Mouse (Mus musculus) heart, postnatal 10 days (tissue): Measurements from ENCODE around the gene Enc1. TPM values are rescaled to one million over a fixed set of nuclear protein-coding genes. Genes with fewer than 3 reads are reported as not detected.

Experiments used
- DNase-seq, 2 experiments: peaks; one replicate each; pipeline ENCODE4 v3.0.0; 2021
- intact Hi-C: fragments of 180-260 bp; cut with DNase I; formaldehyde crosslinking; loops from one replicate; pipeline ENCODE4 v1.15.1; 2025
- total RNA-seq, 2 experiments: library from RNA; stranded (reverse); gene quantifications; 2 replicates each; pipeline ENCODE4 v1.2.3; 2021

Enc1 gene
- total RNA-seq, 2 experiments from 2014 or later = 11.8 to 16.2 TPM

DNA sequence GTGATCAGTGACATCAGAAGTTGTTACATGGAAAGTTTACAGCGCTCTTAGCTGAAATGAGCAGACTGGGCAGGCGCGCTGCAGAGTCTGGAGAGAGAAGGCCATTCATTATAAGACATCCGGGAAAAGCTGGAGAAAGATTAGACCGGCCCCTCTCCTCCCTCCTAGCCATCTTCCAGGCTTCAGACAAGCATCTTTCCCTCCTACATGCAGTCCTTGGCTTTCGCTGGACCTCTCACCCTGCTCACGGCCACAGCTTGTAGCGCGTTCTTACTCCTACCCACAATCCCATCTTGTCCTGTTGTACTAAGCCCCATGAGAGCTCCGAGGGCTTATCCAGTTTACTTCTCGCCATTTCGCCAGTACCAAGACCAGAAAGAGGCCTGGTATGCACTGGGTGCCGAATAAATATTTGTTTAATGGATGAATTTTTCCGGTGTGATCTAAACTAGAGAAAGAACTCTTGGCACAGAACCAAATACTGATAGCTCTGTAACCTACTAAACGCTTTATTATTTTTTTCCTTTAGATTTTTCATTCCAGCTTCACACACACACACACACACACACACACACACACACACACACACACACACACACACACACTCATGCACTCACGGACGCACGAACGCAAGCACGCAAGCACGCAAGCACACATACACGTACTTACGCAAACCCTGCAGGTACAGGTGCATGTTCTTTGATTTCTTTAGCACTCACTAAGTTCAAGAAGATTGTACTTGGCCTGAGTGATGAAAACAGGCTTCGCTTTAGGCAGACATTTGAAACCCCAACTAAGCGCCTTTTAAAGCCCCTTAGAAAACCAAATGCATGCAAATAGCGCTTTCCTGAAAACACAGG, 41.4 kb downstream of the Enc1 start:
- peak; percentile 29 to 33 for DNase-seq
- intact Hi-C loops = no loop called here

DNA sequence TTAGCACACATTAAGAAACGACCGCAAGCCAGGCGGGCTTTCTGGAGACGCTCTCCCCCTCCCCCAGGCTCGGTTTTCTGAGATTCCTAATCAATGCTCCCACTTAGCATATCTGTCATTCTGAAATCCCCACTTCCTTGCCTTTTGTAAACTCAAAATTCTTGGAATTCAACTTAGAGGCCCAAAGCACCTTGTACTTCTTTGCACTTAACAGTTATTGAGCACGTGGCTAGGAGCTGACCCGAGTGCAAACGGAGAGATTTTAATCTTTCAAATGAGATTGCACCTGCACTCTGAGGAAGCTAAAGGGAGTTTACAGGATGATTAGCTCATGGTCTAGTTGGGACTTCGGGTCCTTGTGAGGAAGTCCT, 42.0 kb downstream of the Enc1 start:
- intact Hi-C loops = no loop called here
- DNase-seq = no peak

DNA sequence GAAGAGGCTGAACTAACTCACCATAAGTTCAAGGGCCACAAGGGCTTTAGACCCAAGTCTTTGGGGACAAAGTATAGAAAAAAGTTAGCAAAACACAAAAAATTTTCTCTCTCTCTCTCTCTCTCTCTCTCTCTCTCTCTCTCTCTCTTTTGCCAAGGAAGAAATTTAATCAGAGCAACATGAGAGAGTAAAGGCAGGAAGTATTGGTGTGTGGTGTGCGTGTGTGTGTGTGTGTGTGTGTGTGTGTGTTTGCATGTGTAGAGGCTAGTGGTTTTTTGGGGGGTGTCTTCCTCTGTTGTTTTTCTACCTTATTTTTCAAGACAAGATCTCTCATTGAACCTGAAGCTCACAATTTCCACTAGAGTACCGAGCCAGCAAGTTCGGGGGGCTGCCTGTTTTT, 46.1 kb downstream of the Enc1 start:
- DNase-seq = no peak
- intact Hi-C loops = no loop called here

DNA sequence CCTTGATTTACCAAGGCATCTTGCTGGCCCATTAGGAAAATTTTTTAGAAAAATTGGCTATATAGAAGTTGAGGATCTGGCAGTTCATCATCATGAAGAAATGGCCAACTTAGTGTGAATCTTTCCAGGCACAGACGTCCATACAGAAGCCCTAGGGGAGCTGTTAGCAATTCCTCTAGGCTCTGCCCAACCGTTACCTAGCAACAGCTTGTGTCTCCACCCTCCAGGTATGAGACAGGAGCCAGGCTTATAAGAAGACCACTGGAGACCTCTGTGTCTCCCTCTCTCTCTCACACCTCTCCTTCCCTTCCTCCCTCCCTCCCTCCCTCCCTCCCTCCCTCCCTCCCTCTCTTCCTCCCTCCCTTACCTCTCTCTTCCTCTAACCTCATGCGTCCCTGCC, 49.8 kb downstream of the Enc1 start:
- no peak for DNase-seq
- intact Hi-C loops = no loop called here

DNA sequence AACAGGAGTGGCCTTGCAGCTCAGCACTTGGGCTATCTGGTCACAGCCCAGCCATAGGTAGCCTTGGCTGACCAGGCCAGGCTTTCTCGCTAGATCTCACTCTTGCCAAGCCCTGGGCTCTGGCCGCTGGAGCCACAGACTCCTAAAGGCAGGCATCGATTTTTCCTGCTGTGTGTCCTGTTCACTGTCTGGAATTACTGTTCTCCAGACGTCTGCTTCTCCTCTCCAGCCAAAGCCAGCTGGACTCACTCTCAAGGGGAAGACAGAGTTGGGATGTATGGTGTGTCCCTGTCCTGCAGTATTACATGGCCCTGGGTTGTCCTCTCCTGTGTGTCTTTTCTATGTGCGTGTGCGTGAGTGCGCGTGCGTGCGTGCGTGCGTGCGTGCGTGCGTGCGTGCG, 50.4 kb downstream of the Enc1 start:
- intact Hi-C loops = no loop called here

DNA sequence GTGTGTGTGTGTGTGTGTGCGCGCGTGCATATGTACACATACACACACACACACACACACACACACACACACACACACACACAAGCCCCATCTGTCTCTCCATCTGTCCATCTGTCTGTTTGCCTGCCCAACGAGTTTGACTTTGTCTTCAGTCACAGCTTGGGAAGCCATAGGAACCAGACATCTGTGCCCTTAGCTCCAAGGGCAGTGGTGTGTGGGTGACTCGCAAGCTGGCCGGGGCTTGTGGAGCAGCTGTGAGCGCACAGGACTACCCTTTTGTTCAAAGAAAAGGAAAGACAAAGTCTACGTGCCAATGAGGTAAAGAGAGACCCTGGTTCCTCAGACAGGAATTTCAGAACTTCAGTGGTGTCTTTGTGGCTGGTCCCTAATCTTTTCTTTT, 51.1 kb downstream of the Enc1 start:
- no peak for DNase-seq
- intact Hi-C loops = no loop called here

More for the DNA sequence above, 50.4 kb downstream of the Enc1 start:
- no peak for DNase-seq

DNA sequence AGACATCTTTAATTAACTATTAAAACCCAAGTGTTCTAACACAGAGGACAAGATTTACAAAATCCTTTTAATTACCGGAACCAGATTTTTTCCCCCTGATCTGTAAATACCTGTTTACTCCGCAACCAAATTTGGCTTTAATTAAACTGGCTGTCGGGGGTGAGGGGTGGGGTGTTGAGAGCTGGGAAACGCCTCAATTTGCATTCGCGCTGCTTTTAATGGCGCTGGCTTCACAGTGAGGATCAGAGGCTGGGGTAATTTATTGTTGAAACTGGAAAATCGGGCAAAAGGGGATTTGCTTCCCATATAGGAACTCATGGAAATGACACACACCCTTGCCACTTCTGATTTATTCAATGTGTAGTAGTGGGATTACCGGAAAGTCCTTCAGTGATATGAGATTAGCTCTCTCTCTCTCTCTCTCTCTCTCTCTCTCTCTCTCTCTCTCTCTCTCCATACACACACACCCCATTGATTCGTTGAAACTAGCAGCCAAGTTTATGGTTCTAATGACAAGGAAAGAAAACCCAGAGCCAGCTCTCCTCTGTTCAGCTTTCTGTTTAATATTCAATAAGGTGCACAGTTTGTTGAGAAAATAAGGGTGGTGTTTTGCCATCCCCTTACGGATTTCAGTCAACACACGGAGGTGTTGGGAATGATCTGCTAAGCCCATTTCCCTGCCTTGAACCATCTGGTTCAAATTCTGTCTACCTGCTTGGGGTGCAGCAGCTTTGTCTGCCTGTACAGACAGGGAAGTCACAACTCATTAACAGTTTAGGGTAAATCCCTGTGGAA, 51.7 kb downstream of the Enc1 start:
- intact Hi-C loops = no loop called here
- DNase-seq = no peak

DNA sequence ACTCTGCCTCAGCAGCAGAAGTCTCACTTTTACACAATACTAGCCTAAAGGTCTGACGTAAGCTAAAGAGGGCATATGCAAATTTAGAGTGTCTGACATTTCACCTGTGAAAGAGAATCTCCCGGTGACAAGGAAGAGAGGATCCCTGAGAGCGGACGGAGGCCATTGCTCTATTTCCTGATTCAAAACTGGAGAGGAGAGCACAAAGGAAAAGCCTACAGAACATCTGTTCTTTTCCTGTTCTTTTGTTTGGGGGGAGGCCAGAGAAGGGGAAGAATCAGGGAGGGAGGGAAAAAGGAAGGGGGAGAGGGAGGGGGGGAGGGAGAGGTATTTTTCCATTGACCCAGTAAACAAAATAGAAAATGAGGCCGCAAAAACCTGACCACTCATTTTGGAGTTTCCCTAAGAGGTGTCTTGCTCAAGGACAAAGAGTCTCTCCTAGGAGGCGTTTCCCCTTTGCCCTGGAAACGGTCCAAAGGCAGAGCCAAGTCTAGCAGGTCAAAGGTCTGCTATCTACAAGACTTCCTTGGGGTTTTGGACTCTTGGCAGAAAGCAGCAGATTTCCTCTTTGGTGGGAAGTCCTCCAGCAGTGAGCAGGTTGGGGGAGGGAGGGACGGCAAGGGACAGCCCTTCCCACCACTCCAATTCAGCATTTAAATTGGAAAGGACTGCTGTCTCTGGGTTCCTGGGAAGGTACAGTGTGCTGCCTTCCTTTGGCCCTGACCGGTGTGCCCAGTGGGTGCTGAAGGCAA, 54.4 kb downstream of the Enc1 start:
- intact Hi-C loops = loop anchor here (2.0 kb wide), 1 partner anchor 54 kb away; the partner anchor contains the start of gene Enc1
- peak; percentile 77 to 82 for DNase-seq

DNA sequence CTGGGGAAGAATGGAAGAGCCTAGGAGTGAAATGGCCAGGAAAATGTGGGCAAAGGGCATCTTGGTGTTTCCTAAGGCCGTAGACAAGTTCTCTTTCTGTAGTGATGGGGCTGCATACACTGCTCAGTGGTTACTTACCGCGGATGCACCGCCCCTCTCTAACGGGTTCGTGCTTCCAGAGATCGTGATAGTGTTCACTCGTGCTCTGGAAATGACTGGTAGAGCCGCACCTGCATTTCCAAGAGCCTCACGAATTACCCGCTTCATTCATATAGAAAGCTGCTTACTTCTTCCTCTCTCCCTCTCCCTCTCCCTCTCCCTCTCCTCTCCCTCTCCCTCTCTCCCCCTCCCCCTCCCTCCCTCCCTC, 54.9 kb downstream of the Enc1 start:
- intact Hi-C loops = loop anchor here (2.0 kb wide), 1 partner anchor 55 kb away; the partner anchor contains the start of gene Enc1
- DNase-seq = no peak

DNA sequence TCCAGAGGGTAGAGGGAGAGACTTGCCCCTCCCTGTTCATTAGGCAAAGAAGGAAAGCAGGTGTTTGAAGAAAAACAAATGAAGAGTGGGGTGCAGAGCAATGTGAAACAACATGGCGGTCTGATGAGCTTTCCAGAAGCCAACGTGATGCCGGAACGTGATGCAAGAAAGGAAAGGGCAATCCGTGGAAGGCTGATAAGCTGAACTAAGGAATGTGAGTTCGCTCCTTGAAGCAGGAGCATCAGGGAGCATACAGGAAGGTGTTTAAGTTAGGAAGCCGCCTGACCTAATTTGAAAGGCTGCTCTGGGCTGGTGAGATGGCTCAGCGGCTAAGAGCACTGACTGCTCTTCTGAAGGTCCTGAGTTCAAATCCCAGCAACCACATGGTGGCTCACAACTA, 55.4 kb downstream of the Enc1 start:
- peak in 1 of 2 experiments; percentile 30 for DNase-seq
- intact Hi-C loops = no loop called here

DNA sequence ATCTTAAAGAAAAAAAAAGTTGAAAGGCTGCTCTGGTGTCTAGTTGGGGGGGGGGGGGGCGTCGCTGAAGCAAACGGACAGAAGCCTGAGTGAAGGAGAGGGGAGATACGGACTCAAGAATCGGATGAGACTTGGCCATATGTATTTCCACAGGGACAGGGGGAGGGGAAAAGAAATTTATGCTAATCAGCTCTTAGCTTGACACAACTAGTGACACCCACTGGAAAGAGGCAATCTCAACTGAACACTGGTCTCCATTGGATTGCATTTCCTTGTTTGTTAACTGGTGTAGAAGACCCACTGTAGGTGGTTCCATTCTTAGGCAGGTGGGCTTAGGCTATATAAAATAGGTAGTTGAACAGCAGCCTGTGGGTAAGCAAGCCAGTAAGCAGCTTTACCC, 55.9 kb downstream of the Enc1 start:
- no peak for DNase-seq
- intact Hi-C loops = no loop called here

DNA sequence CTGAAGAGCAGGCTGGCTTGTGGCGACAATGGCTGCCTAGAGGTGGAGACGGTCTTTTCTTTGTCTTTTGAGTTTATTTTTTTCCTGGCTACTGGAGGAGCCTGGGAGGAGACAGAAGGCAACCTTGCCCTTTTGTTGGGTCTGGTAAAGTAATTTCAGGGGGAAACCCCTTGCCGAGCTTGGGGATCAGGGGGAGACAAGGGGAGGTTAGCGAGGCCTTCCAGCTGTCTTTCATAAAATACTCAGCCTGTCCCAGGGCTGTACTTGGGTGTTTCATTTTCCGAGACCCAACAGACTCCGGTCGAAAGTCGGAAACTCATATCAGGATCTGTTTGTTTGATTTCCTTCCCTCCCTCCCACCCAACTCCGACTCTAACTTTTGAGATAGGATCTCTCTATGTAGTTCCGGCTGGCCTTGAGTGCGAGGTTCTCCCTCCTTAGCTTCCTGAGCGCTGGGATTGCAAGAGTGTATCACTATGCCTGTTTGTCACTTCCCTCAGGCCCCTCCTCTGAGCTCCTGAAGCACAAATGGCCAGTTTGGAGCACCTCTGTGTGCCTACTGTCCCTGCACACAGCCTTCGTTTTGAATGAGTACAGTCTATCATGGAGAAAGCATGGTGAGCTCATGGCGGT, 56.6 kb downstream of the Enc1 start:
- no peak for DNase-seq
- intact Hi-C loops = no loop called here

DNA sequence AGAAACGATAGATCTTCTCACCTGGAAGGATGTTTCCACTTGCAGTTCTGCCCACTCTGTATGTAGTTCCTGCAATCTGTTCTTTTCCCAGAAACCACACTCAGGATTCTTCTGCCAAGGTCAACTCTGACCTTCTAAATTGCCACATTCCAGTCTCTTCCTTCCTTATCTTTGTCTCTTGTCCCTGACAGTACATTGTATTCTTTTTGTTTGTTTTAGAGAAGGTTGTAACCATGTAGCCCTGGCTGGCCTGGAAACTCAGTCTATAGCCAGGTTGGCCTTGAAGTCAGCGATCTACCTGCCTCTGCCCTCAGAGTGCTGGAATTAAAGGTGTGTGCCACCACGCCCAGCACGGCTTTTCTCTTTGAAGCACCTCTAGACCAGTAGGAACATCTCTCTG, 58.0 kb downstream of the Enc1 start:
- no peak for DNase-seq
- intact Hi-C loops = no loop called here

DNA sequence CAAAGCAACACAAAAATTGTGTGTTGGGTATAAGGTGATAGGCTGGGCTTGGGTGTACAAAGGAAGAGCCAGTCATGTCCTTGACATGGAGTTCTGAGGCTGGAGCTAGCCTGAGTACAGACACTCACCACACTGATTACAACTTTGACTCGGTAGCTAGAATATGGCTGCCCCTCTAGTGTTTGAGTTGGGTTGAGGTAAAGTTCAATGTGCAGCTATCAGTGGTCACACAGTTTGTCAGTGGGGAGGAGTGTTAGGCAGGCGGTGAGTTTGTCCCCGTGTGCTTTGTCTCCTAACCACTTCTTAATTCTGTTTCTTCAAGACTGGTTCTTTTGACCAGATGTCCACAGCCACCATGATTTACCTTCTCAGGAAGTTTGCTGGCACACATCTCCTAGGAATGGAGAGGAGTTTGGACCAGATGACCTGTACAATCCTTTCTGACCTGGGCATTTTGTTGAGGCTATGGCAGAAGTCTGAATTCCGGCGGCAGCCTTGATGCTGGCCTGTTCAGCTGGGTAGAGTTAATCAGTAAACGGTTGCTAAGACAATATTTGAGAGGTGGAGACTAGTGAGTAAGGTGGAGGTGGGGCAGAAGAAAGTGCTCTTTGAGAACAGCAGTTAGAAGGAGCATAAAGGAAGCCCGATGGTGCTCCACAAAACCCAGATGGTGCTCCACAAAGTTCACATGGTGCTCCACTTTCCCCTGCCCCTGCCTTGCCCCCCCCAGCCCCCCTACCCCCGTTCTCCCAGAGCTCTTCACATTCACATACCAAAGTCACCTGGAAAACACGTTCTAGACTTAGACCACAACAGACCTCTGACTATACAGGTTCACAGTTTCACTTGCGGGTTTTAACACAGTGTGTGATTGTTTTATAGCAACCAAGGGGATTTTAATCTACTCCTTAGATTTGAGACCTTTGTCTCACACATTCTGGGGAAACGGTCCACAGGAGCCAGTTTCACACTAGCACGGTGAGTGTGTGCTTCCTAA, 59.3 kb downstream of the Enc1 start:
- no peak for DNase-seq
- intact Hi-C loops = no loop called here

Other genes starting within 250 kb of the Enc1 start
- gene 1700029F12Rik, start 206.7 kb upstream of the Enc1 start, total RNA-seq = not detected
- gene Fam169a, start 173.8 kb upstream of the Enc1 start, total RNA-seq = under 1 TPM; 0.87 to 0.89 TPM
- gene Gm6169, start 141.9 kb upstream of the Enc1 start, total RNA-seq = 10 to 100 TPM in 1 of 2 experiments, under 1 TPM in 1; 0.48 to 14.0 TPM
- gene Gfm2, start 103.2 kb upstream of the Enc1 start, total RNA-seq = 10 to 100 TPM; 37.9 to 42.5 TPM
- gene Nsa2, start 103.2 kb upstream of the Enc1 start, total RNA-seq = 10 to 100 TPM; 62.7 to 65.3 TPM
- 10 to 100 TPM; 24.3 to 29.8 TPM for gene Hexb, start 42.7 kb upstream of the Enc1 start, total RNA-seq